Mouse (Mus musculus): ENCODE data around the gene Ssu72.
"Not testable (repeated sequence)": the region's sequence is repeated elsewhere in the genome, so short reads cannot be mapped to it uniquely, and the experiment has no call there.

Gene Ssu72

DNA sequence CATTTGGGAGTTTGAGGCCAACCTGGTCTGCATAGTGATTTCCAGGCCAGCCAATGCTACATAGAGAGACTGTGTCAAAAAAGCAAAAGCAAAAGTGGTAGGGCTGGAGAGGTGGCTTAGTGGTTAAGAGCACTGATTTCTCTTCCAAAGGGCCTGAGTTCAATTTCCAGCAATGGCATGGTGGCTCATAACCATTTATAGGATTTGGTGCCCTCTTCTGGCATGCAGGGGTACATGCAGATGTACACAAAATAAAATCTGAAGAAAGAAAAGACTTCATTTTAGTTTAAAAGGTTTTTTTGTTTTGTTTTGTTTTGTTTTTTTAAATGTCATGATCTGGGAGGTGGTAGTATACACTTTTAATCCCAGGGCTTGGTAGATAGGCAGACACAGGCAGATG lies 4.2 kb upstream of the Ssu72 start:
- peak; percentile 65 for DNase-seq (ENCODE audit: low read depth, low spot score)

GRCm38 (mm10) chr4:155703425-155703929 lies 1.1 kb upstream of the Ssu72 start:
- no peak for DNase-seq (ENCODE audit: low read depth, low spot score)

GRCm38 (mm10) chr4:155705592-155705929 lies 961 bp downstream of the Ssu72 start:
- peak; percentile 65 for DNase-seq (ENCODE audit: low read depth, low spot score)

GRCm38 (mm10) chr4:155708582-155708981 lies 4.0 kb downstream of the Ssu72 start:
- no peak for DNase-seq (ENCODE audit: low read depth, low spot score)

DNA sequence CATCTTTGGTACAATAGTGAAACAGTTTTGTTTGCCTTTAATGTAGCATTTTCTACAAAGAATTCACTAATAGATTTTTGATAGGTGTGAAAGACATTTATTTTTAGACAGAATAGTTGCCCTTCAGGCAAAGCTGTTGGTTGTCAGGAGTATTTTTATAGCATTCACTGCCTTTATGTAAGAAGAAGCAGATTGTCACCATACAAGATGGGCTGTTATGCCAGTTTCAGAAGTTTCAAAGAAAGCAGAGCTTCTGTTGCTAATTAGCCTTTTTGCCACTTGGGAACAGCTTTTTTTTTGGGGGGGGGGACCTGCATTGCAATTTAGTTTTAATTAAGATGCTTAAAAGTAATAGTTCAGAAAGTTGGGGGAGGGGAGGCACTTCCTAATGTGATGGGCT lies 4.4 kb downstream of the Ssu72 start:
- DNase-seq (ENCODE audit: low read depth, low spot score) = no peak

DNA sequence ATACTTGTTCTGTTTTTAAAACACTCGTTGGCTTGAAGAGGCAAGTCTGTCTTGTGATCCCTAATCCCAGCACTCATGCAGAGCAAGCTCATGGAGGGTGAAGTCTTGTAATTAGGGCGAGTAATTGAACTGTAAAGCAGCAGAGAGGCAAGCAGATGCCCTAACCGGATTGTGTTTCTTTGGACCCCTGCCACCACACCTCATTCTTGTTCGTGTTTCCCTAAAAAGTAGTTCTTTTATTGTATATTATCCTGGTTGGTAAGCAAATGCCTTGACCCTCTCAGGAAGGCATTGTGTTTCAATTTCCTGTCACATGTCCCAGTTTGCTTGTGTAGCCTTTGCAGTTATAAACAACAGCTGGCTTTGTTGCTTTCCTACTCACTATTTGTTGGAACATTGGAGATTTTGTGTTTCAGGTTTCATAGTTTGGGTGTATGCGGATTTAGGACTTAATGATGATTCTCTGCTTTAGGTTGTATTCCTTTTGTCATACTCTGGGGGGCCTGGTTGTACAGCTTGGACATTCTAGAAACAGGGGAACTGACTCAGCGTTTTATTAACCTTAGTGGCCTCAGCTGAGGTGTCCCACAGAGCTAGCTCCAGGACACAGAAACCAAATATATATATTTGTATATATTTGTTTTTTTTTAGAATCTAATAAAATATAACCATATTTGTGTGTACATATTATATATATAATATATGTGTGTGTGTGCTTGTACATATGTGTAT lies 6.1 kb downstream of the Ssu72 start:
- DNase-seq (ENCODE audit: low read depth, low spot score) = no peak

- peak; percentile 63 for DNase-seq (ENCODE audit: low read depth, low spot score)
Observed at GRCm38 (mm10) chr4:155721668-155722083, 17.1 kb downstream of the Ssu72 start.

DNA sequence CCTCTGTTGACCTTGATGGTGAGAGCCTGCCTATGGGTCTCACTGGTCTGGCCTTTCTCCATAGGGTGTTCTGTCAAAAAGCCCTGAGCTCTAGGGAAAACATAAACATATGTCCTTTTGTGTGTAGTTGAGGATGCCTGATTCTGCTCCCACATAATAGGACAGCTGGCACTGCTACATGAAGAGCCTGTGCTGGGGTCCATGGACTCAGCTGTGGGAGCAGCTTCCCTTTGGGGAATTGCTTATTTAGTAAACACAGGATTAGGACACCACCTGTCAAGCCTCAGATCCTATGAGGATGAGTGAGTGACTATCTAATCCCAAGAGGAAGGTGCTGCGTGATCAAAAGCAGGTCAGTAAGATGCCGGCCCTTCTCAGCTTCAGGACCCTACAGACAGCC lies 23.4 kb downstream of the Ssu72 start:
- DNase-seq (ENCODE audit: low read depth, low spot score) = no peak

- DNase-seq (ENCODE audit: low read depth, low spot score) = no peak
Observed at GRCm38 (mm10) chr4:155733267-155733666, 28.7 kb downstream of the Ssu72 start.

- peak; percentile 92 for DNase-seq (ENCODE audit: low read depth, low spot score)
Observed at GRCm38 (mm10) chr4:155734350-155734941, 29.8 kb downstream of the Ssu72 start, which contains the start of gene Tmem240. Gene Tmem240, plus strand, starts transcription at chr4:155734800.

DNA sequence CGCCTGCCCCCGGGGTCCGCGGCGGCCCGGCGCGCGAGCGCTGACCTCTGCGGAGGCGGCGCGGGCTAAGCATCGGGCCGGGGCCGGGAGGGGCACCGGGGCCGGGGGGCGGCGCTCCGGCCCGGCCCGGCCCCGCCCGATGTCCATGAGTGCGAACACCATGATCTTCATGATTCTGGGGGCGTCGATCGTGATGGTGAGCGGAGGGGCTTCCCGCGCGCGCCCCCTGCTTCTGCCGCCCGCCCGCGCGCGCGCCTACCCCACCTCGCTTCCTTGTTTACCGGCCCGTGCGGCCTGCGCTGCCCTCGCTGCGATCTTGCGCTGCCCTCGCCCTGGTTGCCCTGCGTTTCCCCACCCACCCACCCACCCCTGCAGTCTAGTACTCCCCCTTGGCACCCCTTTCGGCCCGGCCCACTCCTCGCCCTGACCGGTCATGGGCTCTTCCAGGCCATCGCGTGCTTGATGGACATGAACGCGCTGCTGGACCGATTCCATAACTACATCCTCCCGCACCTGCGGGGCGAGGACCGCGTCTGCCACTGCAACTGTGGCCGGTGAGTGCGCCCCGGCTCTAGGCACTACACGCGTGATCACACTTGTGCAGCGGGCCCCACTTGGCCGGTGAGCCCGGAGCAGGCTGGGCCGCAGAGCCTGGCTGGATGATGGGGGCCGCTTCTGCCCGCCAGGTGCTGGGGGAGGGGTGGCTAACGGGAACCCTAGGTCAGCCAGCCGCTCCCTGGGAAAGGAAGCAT lies 30.5 kb downstream of the Ssu72 start:
- peak; percentile 70 for DNase-seq (ENCODE audit: low read depth, low spot score)

- DNase-seq (ENCODE audit: low read depth, low spot score) = no peak
Observed at GRCm38 (mm10) chr4:155735788-155736187, 31.2 kb downstream of the Ssu72 start.

- no peak for DNase-seq (ENCODE audit: low read depth, low spot score)
Observed at GRCm38 (mm10) chr4:155736421-155736820, 31.8 kb downstream of the Ssu72 start.

- DNase-seq (ENCODE audit: low read depth, low spot score) = no peak
Observed at GRCm38 (mm10) chr4:155738262-155738661, 33.7 kb downstream of the Ssu72 start.

GRCm38 (mm10) chr4:155739152-155739551 lies 34.6 kb downstream of the Ssu72 start:
- DNase-seq (ENCODE audit: low read depth, low spot score) = no peak

- DNase-seq (ENCODE audit: low read depth, low spot score) = no peak
Observed at GRCm38 (mm10) chr4:155739741-155740636, 35.4 kb downstream of the Ssu72 start.

DNA sequence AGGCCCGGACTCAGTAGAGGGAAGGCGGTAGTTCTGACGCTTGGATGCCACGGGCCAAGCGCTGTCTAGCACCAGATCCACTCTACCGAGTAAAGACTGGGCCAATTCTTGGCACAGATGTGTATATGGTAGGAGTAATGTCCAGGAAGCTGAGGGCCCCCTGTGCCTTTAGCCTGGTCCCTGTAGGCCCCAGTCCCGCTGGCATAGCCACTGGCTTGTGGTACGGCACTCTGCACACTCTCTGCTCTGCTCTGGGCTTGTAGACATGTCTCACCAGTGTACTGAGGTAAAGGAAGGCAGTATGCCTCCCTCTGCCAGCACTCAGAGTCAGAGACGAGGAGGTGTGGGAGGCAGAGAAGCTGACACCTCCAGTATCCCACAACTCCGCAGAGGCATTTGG lies 36.1 kb downstream of the Ssu72 start:
- DNase-seq (ENCODE audit: low read depth, low spot score) = not testable (repeated sequence)

DNA sequence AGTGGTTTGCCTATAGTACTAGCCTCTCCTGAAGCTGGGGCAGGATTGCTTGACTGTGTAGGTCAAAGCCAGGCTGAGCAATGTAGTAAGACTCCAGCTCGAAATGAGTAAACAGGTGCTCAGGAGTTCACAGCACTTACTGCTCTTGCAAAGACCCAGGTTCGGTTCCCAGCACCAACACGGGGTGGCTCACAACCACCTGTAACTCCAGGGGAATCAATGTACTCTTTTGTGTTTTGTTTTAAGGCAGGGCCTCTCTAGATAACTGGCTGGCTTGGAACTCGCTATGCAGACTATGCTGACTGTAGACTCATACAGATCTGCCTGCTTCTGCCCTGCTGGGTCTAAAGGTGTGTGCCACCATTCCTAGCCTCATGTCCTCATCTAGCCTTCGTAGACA lies 38.1 kb downstream of the Ssu72 start:
- DNase-seq (ENCODE audit: low read depth, low spot score) = no peak

DNA sequence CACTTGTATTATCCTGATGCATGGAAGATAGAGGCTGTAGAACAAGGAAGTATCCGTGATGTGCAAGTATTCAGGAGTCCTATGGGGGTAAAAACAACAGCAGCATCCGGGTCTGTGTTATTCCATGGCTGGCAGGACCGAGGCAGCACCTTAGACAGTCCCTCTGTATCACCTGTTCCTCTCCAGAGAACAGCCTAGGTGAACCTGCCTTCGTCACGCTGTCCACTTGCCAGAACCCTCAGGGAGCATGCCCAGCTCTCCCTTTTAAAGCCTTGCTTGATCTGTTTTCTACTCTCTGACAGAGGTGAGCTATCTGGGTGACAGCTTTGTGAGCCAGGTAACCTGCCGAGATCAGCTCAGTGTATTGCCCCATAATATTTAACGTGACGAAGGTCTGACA lies 39.9 kb downstream of the Ssu72 start:
- DNase-seq (ENCODE audit: low read depth, low spot score) = no peak

DNA sequence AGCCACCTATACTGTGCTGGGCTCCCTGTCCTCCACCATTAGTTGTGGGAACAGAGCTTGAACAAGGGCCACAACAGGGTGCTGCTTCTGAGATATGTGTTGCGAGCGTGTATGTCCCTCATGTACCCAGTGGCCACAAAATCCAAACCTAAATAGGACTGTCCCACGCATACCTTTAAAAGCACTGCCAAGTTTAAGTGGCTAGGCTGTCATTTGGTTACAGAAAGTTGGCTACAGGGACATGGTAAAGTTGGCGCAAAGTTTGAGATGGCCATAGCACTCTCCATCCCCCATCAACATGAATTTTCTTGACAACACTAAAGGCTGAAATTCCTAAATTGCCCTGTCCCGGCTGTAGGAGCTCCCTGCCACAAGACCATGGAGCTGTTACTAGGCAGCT lies 40.5 kb downstream of the Ssu72 start:
- DNase-seq (ENCODE audit: low read depth, low spot score) = no peak

GRCm38 (mm10) chr4:155746036-155746548 lies 41.5 kb downstream of the Ssu72 start:
- no peak for DNase-seq (ENCODE audit: low read depth, low spot score)

All from CD4-positive helper T cell, adult 2 months (primary cell).